Mouse (Mus musculus) forebrain, embryonic 11.5 days (tissue): ENCODE measurements around the gene Nde1. TPM values are rescaled to one million over a fixed set of nuclear protein-coding genes. Genes with fewer than 3 reads are reported as not detected.
A peak's percentile ranks its signal among the peaks of the same experiment; 100 is the strongest.

ENCODE experiments used
- ATAC-seq: fragments of 200-750 bp; cut with Nextera tagmentation; replicated peaks from 2 replicates; pipeline ENCODE4 v1.8.0; 2017; ENCODE audit warnings: moderate TSS enrichment; ENCODE audit not compliant: low FRiP score
- DNase-seq: peaks from one replicate; pipeline ENCODE4 v3.0.0-alpha.2; 2017; ENCODE audit warnings: low spot score
- H3K27ac ChIP-seq: fragments of 300-500 bp; sonication (generic); 2 replicates; pipeline ENCODE4 v1.5.1; 2014; ENCODE audit warnings: low read depth, low read length
- H3K27me3 ChIP-seq: fragments of 300-500 bp; sonication (generic); 2 replicates; pipeline ENCODE4 v1.6.1; 2014; ENCODE audit warnings: mild to moderate bottlenecking, low read length, mixed read lengths; ENCODE audit not compliant: control insufficient read depth, insufficient read depth
- H3K36me3 ChIP-seq: fragments of 300-500 bp; sonication (generic); 2 replicates; pipeline ENCODE4 v1.6.1; 2014; ENCODE audit warnings: mild to moderate bottlenecking, low read length, moderate library complexity, mixed read lengths; ENCODE audit not compliant: control insufficient read depth, insufficient read depth
- H3K4me1 ChIP-seq: fragments of 300-500 bp; sonication (generic); replicated peaks from 2 replicates; pipeline ENCODE4 v1.6.1; 2014; ENCODE audit warnings: low read length, mixed read lengths; ENCODE audit not compliant: control insufficient read depth, insufficient read depth
- H3K4me2 ChIP-seq: fragments of 300-500 bp; sonication (generic); 2 replicates; pipeline ENCODE4 v1.6.1; 2014; ENCODE audit warnings: low read depth, mild to moderate bottlenecking, low read length, moderate library complexity, mixed read lengths; ENCODE audit not compliant: severe bottlenecking
- H3K4me3 ChIP-seq: fragments of 300-500 bp; sonication (generic); 2 replicates; pipeline ENCODE4 v1.5.1; 2014; ENCODE audit warnings: low read depth, low read length
- H3K9ac ChIP-seq: fragments of 300-500 bp; sonication (generic); 2 replicates; pipeline ENCODE4 v1.6.1; 2014; ENCODE audit warnings: low read length
- H3K9me3 ChIP-seq: fragments of 300-500 bp; sonication (generic); 2 replicates; pipeline ENCODE4 v1.6.1; 2016; ENCODE audit warnings: low read length, mixed read lengths; ENCODE audit not compliant: control insufficient read depth
- WGBS: fragments of 180-500 bp; shearing (Covaris S2); extraction: QIAGEN DNeasy Blood & Tissue Kit; methylation state at CpG from one replicate; pipeline ENCODE4 v1.1.7; 2014; 5-methylcytosine and 5-hydroxymethylcytosine counted together
- polyA plus RNA-seq: library from polyadenylated mRNA; unstranded; fragments of >200 nt; fragmentation: Nextera tagmentation; extraction: Ambion mirVana; gene quantifications from 2 replicates; pipeline ENCODE4 v1.2.1, GENCODE M21; 2014

Gene Nde1
- polyA plus RNA-seq = 199 and 201 TPM in 2 replicates

DNA sequence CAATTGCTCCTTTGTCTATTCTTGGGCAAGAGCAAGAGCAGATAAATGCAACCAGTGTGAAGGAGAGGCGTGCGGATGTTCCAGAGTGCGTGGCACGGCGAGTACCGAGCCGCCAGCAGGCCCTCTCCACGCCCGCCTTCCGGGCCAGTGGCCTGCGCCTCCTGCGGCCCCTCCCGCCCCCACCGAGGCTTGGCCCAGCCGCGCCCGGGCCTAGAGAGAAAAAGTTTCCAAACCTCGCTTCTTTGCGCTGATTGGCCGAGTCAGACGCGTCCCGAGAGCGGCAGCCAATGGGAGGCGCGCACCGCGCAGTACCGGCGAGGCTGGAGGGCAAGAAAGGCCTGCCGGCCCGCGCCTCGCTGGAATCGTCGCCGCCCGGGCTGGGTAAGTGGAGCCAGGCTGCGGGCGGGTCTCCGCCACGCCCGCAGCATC lies at the start of gene Nde1, which contains the start of gene Marf1:
TSS of gene Nde1 (plus strand) at position 288 of the 429 bp plus-strand sequence.
TSS of gene Marf1 (minus strand) at position 364 of the 429 bp plus-strand sequence.
- Histone ChIP-seq H3K27me3 (no peaks in the 10 kb centered on the region), H3K36me3 (no peaks in the 10 kb centered on the region), H3K4me1 (peaks cover 12% of the 10 kb centered on the region; the same call in 1 of the 2 replicates), H3K9me3 (no peaks in the 10 kb centered on the region), H3K9ac (peak within 1 kb of the TSS; percentile 90), H3K4me3 (peak within 1 kb of the TSS; percentile 61), H3K4me2 (peak within 1 kb of the TSS; percentile 67), H3K27ac (peak within 1 kb of the TSS; percentile 83)
- DNase-seq = peak; percentile 95
- peak; percentile 91 for ATAC-seq
- WGBS = under 1% methylated on average over 34 of the region's 43 CpGs

DNA sequence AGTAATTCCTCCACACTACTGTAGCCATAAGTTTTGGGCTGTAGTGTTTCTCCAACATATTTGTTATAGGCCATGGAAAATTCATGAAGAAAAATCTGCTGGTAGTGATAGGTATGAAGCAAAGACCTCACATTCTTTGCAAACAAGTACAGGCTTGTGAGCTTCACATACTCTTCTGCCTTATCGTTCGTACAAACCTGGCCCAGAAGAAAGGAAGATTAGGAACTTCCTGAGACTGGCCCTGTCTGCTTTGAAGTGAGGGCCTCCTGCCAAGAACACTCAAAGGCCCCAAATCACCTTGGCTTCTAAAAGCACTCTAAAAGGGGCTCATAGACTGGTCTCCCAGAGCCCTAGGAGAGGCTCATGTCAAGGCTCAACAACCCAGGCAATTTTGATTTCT lies 45.8 kb upstream of the Nde1 start:
- H3K4me2 ChIP-seq = no peak overlapping the region
- no peak overlapping the region for H3K9ac ChIP-seq
- WGBS = 100% methylated on average over 2 of the region's 2 CpGs
- H3K27me3 ChIP-seq = no peaks in the 10 kb centered on the region
- peaks cover 6% of the 10 kb centered on the region for H3K36me3 ChIP-seq
- H3K9me3 ChIP-seq = no peaks in the 10 kb centered on the region
- no peak for ATAC-seq
- no peak for DNase-seq
- H3K4me1 ChIP-seq = no peaks in the 10 kb centered on the region
- no peak overlapping the region for H3K4me3 ChIP-seq
- no peak overlapping the region for H3K27ac ChIP-seq

DNA sequence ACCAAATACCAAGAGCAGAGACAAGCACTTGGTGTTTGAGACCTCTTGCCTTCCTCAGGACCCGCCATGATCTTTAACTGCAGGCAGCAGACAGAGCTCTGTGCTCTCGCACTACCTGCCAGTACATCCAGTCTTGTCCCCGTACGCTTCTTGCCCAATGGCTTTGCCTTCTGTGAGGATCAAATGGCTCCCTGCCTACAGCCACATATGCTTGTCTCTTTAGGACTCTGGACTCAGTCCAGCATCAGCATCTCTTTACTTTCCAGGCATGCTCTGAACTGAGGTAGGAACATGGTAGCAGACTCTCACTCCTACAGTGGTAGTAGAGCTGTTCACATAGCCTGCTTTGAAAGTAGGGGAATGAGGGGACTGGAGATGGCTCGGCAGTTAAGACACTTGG lies 42.1 kb upstream of the Nde1 start:
- ATAC-seq = no peak
- Histone ChIP-seq H3K9ac (no peak overlapping the region), H3K27ac (no peak overlapping the region), H3K4me2 (no peak overlapping the region), H3K9me3 (no peaks in the 10 kb centered on the region), H3K4me1 (no peaks in the 10 kb centered on the region), H3K36me3 (no peaks in the 10 kb centered on the region; the same call in 1 of the 2 replicates), H3K4me3 (no peak overlapping the region), H3K27me3 (no peaks in the 10 kb centered on the region)
- 93% methylated on average over 5 of the region's 5 CpGs for WGBS
- no peak for DNase-seq

DNA sequence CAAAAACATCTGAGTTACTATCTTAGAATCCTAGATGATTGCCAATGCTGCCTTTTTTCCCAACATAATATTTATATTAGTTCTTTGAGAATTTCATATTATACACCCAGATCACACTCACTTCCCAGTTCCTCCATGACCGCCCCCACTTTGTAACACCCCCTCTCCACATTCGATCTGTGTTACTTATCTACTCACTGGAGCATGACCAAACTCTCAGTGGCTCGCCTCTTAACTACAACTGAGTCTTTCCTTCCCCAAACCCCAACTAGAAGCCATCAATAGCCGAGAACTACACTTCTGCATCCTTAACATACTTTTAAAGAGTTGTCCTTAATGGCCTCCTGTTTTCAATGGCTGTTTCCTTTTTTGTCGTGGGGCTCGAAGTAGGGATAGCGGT lies 41.5 kb upstream of the Nde1 start:
- Histone ChIP-seq H3K27me3 (no peaks in the 10 kb centered on the region), H3K4me2 (no peak overlapping the region), H3K9ac (no peak overlapping the region), H3K36me3 (no peaks in the 10 kb centered on the region; the same call in 1 of the 2 replicates), H3K4me1 (no peaks in the 10 kb centered on the region), H3K9me3 (no peaks in the 10 kb centered on the region), H3K4me3 (no peak overlapping the region), H3K27ac (no peak overlapping the region)
- ATAC-seq = no peak
- WGBS = 93% methylated on average over 7 of the region's 7 CpGs
- no peak for DNase-seq

DNA sequence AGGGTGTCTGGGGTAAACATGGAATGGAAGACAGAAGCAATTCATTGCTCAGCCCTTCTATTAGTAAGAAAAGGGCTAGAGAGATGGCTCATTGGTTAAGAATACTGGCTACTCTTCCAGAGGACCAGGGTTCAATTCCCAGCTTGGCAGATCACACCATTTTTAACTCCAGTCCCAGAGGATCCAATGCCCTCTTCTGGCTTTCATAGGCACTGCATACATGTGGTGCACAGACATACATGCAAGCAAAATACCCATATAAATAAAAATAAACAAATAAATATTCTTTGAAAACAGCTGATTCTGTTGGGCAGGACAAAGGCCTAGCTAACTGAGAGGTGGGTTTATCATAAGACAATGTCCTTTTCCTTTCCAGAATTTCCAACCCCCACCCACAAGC lies 40.5 kb upstream of the Nde1 start:
- Histone ChIP-seq H3K4me3 (no peak overlapping the region), H3K9me3 (no peaks in the 10 kb centered on the region), H3K36me3 (no peaks in the 10 kb centered on the region; the same call in 1 of the 2 replicates), H3K27ac (no peak overlapping the region), H3K9ac (no peak overlapping the region), H3K27me3 (no peaks in the 10 kb centered on the region), H3K4me2 (no peak overlapping the region), H3K4me1 (no peaks in the 10 kb centered on the region)
- DNase-seq (no peak), ATAC-seq (no peak)

DNA sequence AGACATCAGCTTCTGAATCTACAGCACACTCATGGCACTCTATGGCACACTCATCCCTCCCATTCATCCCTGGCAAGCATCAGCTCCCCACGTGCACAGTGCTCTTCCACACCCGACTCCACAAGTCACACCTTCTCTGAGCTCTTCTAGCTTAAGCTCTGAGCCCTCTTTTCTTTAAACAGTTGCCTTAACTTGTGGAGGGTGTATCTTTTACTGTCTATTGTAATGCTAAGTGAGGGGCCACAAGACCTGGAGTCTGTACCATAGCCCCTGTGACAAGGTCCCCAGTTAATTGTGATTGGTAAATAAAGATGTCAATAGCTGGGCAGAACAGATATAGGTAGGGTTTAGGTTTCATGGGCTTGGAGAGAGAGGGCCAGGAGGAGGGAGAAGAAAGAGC lies 39.2 kb upstream of the Nde1 start:
- no peaks in the 10 kb centered on the region; the same call in 1 of the 2 replicates for H3K36me3 ChIP-seq
- no peak overlapping the region for H3K4me3 ChIP-seq
- H3K4me1 ChIP-seq = no peaks in the 10 kb centered on the region
- WGBS = 87% methylated on average over 2 of the region's 2 CpGs
- H3K27me3 ChIP-seq = no peaks in the 10 kb centered on the region
- DNase-seq = no peak
- no peak for ATAC-seq
- no peak overlapping the region for H3K9ac ChIP-seq
- H3K27ac ChIP-seq = no peak overlapping the region
- no peaks in the 10 kb centered on the region for H3K9me3 ChIP-seq
- no peak overlapping the region for H3K4me2 ChIP-seq

DNA sequence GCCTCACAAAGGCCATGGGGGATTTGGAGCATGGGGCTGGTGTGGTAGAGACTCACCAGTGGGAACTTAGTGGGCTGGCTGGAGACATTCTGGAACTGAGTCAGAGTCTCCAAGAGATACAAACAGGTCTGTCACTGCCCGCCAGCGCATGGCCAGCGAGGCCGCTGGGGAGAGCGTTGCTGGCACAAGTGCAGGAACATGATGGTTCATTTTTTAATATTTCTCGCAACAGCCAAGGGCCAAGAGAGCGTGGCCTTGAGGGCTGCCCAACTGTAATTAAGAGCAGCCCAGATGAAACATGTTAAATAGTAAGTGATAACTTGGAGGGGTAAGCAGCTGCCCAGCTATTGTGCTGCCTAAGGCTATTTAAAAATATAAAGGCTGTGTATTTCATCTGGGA lies 38.4 kb upstream of the Nde1 start:
- H3K36me3 ChIP-seq = no peaks in the 10 kb centered on the region; the same call in 1 of the 2 replicates
- ATAC-seq (no peak), DNase-seq (no peak)
- WGBS = 97% methylated on average over 7 of the region's 7 CpGs
- no peak overlapping the region for H3K9ac ChIP-seq
- H3K9me3 ChIP-seq = no peaks in the 10 kb centered on the region
- H3K4me1 ChIP-seq = no peaks in the 10 kb centered on the region
- H3K27me3 ChIP-seq = no peaks in the 10 kb centered on the region
- H3K4me2 ChIP-seq = no peak overlapping the region
- no peak overlapping the region for H3K4me3 ChIP-seq
- H3K27ac ChIP-seq = no peak overlapping the region

DNA sequence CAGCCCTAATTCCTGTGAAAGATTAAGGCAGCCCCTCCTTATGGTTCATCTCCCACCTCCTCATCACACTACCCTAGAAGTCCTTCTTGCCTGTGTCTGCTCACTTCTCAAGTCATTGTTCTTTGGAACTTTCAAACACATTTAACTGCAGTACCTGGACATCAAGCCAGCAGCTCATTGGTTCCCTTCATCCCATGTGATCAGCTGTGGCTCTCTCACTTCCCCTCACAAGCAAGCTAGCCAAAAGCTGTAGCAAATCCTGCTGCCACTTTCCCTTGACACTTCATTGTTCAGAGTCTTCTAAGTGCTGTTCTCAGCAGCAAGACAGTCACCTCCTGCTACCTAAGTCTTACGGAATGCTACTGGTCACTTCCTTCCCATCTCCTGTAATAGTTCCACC lies 37.8 kb upstream of the Nde1 start:
- Histone ChIP-seq H3K4me3 (no peak overlapping the region), H3K27me3 (no peaks in the 10 kb centered on the region), H3K9me3 (no peaks in the 10 kb centered on the region), H3K9ac (no peak overlapping the region), H3K4me1 (no peaks in the 10 kb centered on the region), H3K36me3 (no peaks in the 10 kb centered on the region; the same call in 1 of the 2 replicates), H3K27ac (no peak overlapping the region), H3K4me2 (no peak overlapping the region)
- DNase-seq = no peak
- WGBS = 90% methylated on average over 1 of the region's 1 CpGs
- ATAC-seq = no peak

DNA sequence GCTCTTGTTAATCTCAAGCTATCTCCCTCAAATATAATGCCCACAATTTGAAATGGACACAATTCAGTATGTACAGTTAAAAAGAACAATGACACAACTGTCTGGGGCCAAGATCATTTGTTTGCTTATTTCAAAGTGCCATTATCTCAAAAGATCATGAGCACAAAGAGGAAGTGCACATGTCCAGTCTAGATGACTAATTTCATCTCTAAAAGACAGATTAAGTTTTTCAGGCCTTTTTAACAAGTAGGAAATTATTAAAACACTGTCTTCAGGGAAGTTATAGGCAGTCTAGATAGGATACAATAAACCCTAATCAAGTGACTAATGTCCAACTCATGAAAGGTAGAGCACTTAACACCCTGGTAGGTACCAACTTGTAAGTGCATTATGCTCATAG lies 34.1 kb upstream of the Nde1 start:
- Histone ChIP-seq H3K9me3 (no peaks in the 10 kb centered on the region), H3K4me2 (no peak overlapping the region), H3K4me1 (no peaks in the 10 kb centered on the region), H3K9ac (no peak overlapping the region), H3K4me3 (no peak overlapping the region), H3K36me3 (no peaks in the 10 kb centered on the region; the same call in 1 of the 2 replicates), H3K27ac (no peak overlapping the region), H3K27me3 (no peaks in the 10 kb centered on the region)
- DNase-seq (no peak), ATAC-seq (no peak)
